Mouse (Mus musculus): ENCODE results near the gene Gdpgp1.

The Gdpgp1 gene

DNA sequence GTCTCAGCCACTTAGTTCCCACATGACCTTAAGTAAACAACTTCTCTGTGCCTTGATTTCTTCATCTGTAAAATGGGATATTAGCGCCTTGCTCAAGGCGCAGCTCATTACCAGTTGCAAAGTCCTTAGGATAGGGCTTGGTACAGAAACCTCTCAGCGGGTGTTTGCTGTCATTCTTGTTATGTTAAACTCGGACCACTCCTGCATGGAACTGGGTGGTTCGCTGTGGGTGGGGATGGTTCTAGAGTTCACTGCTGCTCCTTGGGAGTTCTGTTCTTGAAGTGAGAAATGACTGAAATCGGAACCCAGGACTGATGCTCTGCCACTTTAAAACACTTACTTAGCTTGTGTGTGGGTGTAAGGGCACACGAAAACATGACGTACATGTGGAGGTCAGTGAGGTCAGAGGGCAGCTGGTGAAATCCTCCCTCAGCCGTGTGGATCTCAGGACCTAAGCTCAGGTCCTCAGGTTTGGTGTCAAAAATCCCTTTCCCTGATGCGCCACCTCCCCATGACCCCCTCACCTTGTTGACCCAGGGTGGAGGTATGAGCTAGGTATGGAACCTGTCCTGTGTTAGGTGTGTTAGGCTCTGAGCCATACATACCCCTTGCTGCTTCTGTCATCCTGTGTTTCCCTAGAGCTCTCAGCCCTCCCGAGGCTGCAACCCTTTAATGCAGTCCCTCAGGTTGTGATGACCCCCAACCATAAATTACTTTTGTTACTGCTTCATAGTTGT lies 32.6 kb upstream of the Gdpgp1 start:
- DNase-seq (ENCODE audit: low spot score in 2 of 2), result no peak

DNA sequence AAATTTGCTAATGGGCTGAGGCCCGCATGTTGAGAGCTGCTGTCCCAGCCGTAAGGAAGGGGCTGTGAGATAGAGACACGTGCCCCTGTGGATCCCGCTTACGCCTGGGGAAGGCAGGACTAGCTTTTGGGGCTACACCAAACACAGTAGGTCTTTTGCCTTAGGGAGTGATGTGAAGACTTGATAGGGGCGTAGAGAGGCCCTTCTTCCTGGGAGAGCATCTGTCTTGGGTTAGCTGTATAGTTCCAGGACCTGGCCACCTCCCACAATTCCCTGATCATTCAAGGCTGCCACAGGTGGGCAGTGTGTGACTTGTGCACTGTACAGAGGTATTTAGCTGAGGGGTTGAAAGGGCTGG lies 32.1 kb upstream of the Gdpgp1 start:
- DNase-seq (ENCODE audit: low spot score in 2 of 2), result no peak

DNA sequence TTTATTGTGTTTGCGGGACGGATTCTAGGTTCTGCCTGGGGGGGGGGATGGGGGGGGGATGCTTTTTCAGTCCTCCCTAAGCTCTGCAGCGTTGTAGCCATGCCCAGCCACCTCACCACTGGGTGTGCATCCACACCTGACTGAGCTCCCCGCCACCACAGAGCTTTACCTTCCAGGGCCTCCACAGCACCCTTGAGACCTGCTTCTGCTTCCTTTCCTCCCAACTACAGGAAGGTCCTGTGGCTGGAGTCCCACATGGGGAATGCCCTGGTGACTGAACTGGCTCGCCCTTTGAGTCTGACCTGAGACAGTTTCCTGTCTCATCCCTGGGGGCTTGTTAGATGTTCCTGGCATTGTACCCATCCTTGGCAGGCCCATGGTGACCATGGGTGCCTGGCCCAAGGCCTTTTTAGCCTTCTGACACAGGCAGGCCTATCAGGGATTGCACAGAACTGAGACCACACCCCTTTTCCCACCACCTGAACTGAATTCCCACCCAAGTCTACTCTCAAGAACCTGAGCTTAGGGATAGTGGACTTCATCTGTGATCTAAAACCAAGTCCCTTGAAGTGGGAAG lies 31.6 kb upstream of the Gdpgp1 start:
- DNase-seq (ENCODE audit: low spot score in 2 of 2), result no peak

DNA sequence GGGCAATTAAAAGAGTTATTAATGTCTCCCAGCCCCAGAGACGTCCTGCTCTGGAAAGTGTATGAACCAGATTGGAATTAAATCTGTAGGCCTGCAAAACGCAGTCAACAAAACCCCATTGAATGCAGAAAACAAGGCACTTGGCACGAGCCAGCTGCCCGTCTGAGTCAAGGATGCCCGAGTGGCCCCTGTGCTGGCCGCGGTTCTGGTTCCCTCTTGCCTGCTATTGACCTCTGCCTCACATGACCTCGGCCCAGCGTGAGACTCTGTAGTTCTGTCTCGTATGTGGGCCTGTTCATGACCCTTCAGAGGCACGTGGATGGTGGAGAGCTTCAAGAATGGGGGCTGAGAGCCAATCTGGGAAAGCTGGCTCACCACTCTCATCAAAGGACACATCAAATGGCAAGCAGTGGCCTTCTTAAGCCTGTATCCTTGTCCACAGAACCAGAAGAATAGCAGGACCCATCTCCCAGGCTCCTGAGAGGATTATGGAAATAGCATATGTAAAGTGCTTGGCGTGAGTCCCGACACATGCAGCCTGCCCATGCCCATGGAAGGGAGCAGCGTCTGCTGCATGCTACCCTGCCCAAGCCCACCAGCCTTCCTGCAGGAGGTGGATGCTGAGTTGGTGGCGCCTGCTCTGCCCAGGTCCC lies 30.7 kb upstream of the Gdpgp1 start:
- DNase-seq (ENCODE audit: low spot score in 2 of 2), result no peak

DNA sequence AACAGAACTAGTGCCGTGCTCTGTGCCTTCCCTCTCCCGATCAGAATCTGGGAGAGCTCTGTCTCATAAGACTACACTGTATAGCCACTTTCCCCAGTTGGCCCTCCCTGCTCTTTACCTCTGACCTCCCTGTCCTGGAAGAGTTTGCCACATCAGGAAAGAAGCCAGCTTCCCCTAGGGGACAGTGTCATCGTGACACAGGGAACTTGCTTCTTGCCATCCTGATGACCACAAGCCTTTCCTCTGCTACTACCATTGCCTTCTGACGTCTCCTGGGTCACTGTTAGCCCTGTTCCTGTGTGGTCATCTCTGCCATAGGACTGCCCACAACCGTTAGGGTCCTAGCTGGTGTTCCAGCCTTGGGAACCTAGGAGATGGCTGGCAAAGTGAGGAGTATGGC lies 29.7 kb upstream of the Gdpgp1 start:
- no peak for DNase-seq (ENCODE audit: low spot score in 2 of 2)

DNA sequence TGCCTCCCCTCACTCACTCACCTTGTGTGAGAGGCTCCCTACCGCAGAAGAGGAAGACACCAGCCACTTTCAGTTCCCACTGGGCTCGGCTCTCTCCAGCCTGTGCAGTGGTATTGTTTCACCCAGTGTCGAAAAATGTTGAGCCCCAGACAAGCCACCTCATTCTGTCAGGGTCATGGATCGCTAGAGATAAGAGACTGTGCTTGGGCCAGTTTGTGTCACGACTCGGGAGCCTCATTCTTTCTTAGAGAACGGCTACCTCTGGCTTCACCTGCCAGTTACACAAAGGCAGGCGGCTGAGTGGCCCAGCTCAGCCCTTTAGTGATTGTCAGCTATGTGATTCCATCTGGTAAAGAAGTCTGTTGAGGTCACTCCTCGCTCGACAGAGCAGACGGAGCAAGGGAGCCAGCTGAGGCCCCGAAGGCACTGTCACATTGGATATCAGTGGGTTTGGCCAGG lies 29.0 kb upstream of the Gdpgp1 start:
- DNase-seq (ENCODE audit: low spot score in 2 of 2), result no peak

DNA sequence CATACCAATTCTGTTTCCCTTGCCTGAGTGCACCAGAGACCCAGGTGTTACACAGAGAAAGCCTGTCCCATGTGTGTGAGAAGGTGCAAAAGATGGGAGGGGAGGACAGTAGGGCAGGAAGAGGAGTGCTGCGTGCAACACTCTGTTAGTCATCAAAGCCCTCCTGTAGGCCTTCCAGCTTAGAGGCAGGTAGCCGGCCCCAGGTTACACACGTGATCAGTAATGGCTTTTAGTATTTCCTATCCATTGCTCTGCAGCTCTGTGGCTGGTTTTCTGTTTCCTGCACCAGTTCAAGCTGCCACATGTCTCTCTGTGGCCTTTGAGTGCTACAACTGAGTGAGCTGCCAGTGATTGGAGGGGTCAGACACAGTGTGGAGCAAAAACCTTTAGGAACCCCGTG lies 28.3 kb upstream of the Gdpgp1 start:
- DNase-seq (ENCODE audit: low spot score in 2 of 2), result no peak

DNA sequence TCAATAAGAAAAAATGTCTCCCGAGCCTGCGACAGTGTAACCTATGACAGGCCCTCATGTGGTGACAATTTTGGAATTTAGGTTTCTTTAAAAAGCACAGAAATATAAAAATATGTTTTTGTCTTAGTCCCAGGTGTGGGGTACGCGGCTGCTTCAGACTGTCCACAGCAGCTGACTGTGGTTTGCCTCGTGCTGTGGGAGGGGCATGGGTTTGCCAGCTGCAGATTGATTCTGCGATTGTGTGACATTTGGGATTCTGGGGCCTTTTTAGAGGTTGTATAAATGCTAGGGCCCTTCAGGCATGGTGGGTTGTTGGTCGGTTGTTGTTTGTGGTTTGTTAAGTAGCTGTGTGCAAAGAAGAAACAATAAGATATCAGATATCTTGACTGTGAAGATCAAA lies 27.7 kb upstream of the Gdpgp1 start:
- DNase-seq (ENCODE audit: low spot score in 2 of 2), result no peak

DNA sequence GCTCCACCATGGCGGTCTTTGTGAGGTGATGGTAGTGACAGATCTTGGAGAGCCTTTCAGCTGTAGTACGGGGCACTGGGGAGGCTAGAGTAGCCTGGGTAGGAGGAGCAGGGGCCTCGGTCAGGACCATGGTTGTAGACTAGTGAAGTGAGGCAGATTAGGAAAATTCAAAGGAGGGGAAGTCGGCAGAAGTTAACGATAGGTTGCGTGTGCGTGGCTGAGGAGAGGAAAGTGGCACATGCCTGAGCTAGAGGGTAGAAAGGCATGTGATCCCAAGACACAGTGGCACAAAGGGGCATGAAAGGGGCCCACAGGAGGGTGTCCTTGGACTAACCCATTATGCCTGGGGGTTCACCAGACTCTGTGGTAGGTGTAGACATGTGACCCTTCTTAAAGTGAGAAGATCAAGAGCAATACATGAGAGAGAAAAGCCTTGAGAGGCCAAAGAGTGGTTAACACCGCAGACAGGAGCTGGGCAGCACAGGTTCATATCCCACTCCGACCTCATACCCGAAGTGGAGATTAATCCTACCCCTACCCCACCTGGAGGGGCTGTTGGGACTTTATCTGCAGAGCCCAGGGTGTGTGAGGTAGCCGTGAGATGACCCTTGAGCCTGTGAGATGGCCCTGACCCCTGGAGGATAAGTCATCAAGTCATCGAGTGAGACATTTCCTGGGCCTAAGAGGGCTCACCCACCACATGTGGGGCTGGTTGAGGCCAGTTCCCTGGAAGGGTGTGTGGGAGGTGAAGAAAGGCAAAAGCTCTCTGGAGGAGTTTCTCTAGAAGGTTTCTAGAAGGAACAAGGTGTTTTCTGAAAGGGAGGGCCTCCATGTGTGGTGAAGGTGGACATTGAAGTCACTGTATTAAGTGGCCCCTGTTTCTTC lies 26.7 kb upstream of the Gdpgp1 start:
- no peak for DNase-seq (ENCODE audit: low spot score in 2 of 2)

DNA sequence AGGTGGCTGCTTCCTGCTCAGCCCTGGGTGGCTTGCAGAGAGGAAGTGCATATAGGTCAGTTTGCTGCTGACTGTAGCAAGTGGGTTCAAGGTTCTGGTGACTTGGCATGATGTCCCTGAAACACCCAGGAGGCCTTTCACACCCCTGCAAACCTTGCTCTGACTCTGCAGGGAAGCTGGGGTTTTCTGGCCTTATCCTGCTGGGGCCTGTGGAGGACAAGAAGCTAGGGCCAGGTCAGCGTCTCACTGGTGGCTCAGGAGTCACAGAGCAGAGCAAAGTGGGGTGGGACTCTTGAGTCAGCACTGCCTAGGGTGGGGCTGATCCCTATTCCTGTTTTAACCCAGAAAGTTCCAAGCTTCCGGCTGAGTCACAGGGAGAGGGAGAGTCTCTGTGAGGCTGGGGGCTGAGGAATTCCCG lies 25.3 kb upstream of the Gdpgp1 start:
- peak in 1 of 2 experiments; percentile 69 for DNase-seq (ENCODE audit: low spot score in 2 of 2)

DNA sequence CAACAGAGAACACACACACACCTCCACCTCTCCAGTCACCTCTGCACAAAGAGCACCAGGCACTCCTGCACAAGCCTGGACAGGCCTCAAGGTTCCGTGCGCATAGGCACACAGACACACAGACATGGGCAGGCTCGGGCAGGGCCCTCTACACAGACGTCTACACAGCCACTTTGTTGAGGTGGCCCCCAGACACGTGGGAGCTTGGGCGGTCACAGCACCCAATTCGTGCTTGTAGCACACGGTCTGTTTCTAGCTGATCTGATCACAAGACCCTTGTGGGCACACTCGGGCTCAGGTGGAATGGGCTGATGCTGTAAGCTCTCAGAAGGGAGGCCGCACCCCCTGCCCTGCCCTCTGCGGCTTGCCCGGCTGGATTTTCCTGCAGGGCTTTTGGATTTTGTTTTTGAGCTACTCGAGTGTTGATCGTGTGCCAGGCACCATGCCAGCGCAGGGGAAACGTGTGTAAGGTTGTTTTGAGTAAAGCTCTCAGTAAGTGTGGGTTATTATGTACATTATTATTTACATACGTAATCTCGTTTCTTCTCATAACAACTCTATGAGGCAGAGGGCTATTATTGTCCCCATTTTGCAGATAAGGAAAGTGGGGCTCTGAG lies 24.5 kb upstream of the Gdpgp1 start:
- peak; percentile 75 to 86 for DNase-seq (ENCODE audit: low spot score in 2 of 2)

DNA sequence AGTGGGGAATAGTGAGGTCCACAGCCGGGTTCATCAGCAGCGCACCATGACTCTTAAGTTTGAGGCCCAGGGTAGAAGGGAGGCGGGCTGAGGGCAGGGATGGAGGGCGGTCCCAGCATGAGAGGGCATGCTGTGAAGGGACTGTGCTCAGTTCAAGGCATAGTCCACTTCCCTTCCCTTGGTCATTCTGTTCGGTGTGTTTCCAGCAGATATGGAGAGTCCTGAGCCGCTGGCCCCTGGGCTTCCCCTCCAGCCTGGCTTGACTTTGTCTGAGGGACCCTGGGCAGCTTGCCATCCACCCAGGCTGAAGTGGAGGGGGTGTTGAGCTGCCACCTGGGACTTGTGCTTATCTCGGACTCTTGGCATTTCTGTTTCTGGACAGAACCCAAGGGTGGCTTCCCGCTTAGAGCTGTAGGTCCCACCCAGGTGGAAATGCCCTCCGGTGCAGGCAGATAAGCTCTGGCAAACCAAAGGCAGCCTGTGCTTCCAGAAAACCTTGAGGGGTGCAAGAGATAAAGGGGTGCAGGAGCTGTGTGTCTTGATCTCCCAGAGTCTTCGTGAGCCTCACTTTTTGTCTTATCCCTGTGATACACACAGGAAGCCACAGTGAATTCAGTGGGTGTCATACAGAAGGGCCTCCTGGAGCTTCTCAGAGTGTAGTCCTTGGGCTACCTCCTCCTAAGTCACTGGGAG lies 23.8 kb upstream of the Gdpgp1 start:
- peak in 1 of 2 experiments; percentile 54 for DNase-seq (ENCODE audit: low spot score in 2 of 2)

DNA sequence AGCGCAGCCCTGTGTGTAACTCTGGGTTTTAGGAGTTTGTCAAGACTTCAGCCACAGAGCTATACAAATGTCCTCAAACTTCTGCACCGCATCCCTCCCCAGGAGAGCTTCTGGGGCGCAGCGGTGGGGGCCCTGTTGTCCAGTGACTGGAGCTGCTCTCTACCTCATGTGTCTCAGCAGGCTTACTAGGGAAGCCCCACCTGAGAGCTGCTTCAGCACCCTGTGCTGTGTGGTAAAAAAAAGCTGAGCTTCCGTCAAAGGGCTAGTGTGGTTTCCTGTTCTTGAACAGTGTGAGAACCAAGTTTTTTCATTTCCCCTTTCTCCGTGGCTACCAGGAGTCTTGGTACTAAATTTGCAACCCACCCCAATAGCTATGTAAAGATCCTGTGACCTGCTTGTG lies 23.0 kb upstream of the Gdpgp1 start:
- no peak for DNase-seq (ENCODE audit: low spot score in 2 of 2)

DNA sequence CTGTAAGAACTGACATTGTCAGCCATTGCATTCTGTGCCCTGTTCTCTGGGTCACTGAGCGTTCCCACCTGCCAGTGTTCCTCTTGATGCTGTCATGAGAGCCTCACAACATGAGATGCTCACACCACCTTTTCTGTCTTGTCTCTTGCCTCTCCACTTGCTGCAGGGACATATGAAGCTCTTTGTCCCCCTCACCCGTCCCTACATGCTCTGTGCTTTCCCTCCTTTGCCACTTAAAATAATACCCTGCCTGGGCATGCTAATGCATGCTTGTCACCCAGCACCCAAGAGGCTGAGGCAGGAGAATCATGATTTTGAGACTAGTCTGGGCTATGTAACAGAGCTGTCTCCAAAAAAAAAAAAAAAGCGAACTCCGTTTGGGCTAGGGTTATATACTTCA lies 21.7 kb upstream of the Gdpgp1 start:
- no peak for DNase-seq (ENCODE audit: low spot score in 2 of 2)

DNA sequence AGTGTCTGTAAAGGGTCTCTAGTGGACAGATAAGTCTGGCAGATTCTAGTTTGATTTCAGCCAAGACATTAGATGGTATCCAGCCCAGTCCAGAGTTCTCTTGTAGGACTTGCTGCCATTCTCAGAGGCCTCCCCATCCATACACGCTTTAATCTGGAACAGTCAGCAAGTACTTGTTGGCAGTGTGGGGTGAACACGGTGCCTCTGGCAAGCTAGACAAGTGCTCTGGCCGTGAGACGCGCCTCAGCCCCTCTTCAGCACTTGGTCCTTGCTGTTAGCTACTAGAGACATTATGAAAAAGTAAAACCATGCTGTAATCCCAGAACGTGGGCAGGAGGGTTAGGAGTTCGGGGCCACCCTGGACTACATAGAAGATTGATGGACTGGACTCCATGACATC lies 19.1 kb upstream of the Gdpgp1 start:
- DNase-seq (ENCODE audit: low spot score in 2 of 2), result no peak

DNA sequence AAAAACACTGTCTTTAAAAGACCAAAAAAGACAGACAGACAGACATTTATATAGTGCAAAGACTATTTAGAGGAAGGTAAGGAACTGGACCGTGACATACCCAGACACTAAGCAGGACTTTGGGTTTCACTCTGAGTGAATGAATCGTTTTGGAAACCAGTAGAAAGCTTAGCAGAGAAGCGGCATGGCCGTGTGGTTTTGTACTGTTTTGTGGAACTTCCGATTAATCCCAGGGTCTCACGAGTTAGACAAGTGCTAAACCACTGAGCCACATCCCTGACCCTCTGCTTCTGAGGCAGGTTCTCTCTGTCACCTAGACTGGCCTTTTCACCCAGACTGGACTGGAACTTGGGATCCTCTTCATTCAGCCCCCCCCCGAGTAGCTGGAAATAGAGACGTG lies 18.2 kb upstream of the Gdpgp1 start:
- DNase-seq (ENCODE audit: low spot score in 2 of 2), result no peak

DNA sequence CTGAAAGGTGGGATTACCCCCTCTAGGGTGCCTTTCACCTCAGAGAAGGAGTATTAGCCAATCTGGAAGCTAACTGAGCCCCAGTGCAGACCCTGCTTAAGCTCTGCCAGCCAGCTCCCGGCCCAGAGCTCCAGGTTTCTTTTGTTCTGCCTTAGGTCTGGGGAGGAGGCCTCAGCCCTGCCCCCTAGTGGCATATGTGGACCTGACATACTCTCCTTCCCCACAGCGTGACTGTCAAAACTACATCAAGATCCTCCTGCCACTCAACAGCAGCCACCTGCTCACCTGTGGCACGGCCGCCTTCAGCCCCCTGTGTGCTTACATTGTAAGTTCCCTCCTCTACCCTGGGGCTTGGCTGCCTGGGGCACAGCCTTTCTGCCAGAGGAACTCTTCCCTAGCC lies 17.3 kb upstream of the Gdpgp1 start:
- peak in 1 of 2 experiments; percentile 64 for DNase-seq (ENCODE audit: low spot score in 2 of 2)

DNA sequence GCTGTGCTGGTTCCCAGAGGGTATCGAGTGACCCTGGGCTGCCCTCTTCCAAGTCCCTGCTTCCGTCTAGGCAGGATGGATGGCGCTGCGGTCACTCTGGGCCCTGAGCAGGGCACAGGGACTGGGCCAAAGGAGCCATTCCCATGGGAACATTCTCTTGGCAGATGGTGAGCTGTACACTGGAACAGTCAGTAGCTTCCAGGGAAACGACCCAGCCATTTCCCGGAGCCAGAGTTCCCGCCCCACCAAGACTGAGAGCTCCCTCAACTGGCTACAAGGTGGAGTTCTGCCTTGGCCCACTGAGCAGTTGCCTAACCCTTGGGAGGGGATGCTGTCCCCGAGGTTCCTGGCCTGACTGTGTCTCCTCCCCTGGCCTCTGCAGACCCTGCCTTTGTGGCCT lies 16.1 kb upstream of the Gdpgp1 start:
- no peak for DNase-seq (ENCODE audit: low spot score in 2 of 2)

DNA sequence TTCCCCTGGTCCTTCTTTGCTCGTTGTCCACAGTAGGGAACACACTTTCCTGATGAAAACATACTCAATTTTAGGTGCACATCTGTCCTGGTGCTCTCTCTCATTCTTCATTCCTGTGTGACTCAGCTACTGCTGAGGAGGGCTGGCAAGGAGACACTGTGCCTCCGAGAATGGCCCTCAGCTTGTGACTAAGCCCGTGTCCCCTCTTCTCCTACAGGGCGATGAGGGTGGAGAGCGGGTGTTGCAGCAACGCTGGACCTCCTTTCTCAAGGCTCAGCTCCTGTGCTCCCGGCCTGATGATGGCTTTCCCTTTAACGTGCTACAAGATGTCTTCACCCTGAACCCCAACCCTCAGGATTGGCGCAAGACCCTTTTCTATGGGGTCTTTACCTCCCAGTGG lies 14.0 kb upstream of the Gdpgp1 start:
- no peak for DNase-seq (ENCODE audit: low spot score in 2 of 2)

DNA sequence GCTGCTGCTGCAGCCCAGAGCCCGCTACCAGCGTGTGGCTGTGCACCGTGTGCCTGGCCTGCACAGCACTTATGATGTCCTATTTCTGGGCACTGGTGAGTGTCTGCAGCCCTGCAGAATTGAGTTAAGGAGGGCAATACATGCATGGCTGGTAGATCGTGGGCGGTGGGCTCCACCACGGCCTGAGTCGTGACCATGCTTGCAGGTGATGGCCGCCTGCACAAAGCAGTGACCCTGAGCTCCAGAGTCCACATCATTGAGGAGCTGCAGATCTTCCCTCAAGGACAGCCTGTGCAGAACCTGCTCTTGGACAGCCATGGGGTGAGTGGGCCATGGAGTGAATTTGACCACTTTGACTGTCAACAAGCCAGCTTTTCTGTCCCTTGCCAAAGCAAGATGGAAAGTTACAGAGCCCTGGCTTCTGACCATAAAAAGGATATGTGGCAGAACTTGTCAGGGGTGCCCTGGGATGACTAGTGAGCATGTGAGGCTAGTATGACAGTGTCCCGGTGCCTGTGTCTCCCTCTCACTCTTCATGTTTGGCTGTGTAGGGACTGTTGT lies 12.3 kb upstream of the Gdpgp1 start:
- no peak for DNase-seq (ENCODE audit: low spot score in 2 of 2)

DNA sequence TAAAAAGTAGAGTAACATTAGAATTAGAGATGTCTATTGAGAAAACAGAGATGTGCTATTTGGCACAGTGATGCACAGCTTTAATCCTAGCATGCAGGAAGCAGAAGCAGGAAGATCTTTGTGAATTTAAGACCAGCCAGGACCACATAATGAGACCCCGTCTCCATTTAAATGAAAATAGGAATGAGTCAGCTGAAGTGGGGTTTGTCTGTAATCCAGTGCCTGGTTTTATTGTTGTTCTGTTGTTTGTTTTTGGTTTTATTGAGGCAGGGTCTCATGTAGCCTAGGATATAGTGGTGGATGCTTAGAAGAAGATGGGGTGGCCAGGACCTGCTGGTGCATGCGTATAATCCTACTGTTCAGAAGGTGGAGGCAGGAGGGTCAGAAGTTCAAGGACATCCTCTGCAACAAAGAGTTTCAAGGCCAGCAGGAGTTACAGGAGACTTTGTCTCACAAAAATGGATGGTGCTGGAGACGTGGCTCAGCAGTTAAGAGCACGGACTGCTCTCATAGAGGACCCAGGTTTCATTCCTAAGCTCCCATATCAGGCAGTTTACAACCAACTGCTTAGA lies 11.4 kb upstream of the Gdpgp1 start:
- DNase-seq (ENCODE audit: low spot score in 2 of 2), result no peak

Data from urinary bladder, adult 18-20 months (tissue).